Mouse (Mus musculus): ENCODE results near the gene Lpcat1. TPM values are rescaled to one million over a fixed set of nuclear protein-coding genes. Genes with fewer than 3 reads are reported as not detected.

Lpcat1 gene
- polyA plus RNA-seq, 2 experiments: 61.0 to 63.7 TPM

GRCm38 (mm10) chr13:73425035-73425434 lies 42.0 kb upstream of the Lpcat1 start:
- DNase-seq (ENCODE audit: low read depth in 3 of 3, low spot score in 3 of 3) (no peak), ATAC-seq (ENCODE audit: insufficient read depth) (no peak)
- TF ChIP-seq EP300 (IDR thresholded peaks at IDR 0.05; ENCODE audit: low read depth): no peak
- TF ChIP-seq CTCF (IDR thresholded peaks at IDR 0.05; ENCODE audit: low read depth): no peak
- Histone ChIP-seq H3K36me3 (replicated peaks; ENCODE audit: control insufficient read depth, insufficient read depth, low read depth) (no peaks in the 10 kb centered on the region), H3K4me1 (replicated peaks; ENCODE audit: control insufficient read depth in 2 of 2, insufficient read depth in 2 of 2, low read length in 1 of 2) (peaks cover 0 to 5% of the 10 kb centered on the region in 2 experiments; a peak in 2 of 4 replicates), H3K9me3 (ENCODE audit: control insufficient read depth, low read length) (no peaks in the 10 kb centered on the region), H3K27me3 (ENCODE audit: control insufficient read depth, insufficient read depth, low read length) (peaks cover 5% of the 10 kb centered on the region; the same call in 1 of the 2 replicates), H3K27ac (no peak overlapping the region), H3K4me2 (ENCODE audit: low read depth) (no peak overlapping the region), H3K9ac (replicated peaks) (no peak overlapping the region), H3K4me3 (ENCODE audit: insufficient read depth in 1 of 2, low read depth in 2 of 2, low read length in 2 of 2) (no peak overlapping the region)
- 49% methylated on average over 6 of the region's 6 CpGs for WGBS (ENCODE audit: insufficient replicate concordance)

GRCm38 (mm10) chr13:73425839-73426490 lies 41.0 kb upstream of the Lpcat1 start:
- TF ChIP-seq CTCF (IDR thresholded peaks at IDR 0.05; ENCODE audit: low read depth) (peak; percentile 98), EP300 (IDR thresholded peaks at IDR 0.05; ENCODE audit: low read depth) (no peak)
- H3K4me1 ChIP-seq (replicated peaks; ENCODE audit: control insufficient read depth in 2 of 2, insufficient read depth in 2 of 2, low read length in 1 of 2): peaks cover 0 to 5% of the 10 kb centered on the region in 2 experiments; a peak in 2 of 4 replicates
- H3K4me2 ChIP-seq (ENCODE audit: low read depth): no peak overlapping the region
- H3K9ac ChIP-seq (replicated peaks): peak overlapping the region; percentile 36
- peak; percentile 58 for ATAC-seq (ENCODE audit: insufficient read depth)
- H3K9me3 ChIP-seq (ENCODE audit: control insufficient read depth, low read length): no peaks in the 10 kb centered on the region
- DNase-seq (ENCODE audit: low read depth in 3 of 3, low spot score in 3 of 3): peak in 2 of 3 experiments; percentile 41 to 49
- 14% methylated on average over 11 of the region's 11 CpGs for WGBS (ENCODE audit: insufficient replicate concordance)
- no peak overlapping the region for H3K4me3 ChIP-seq (ENCODE audit: insufficient read depth in 1 of 2, low read depth in 2 of 2, low read length in 2 of 2)
- H3K27ac ChIP-seq: peak overlapping the region; percentile 26; the same call in 1 of the 2 replicates
- no peaks in the 10 kb centered on the region for H3K36me3 ChIP-seq (replicated peaks; ENCODE audit: control insufficient read depth, insufficient read depth, low read depth)
- H3K27me3 ChIP-seq (ENCODE audit: control insufficient read depth, insufficient read depth, low read length): no peaks in the 10 kb centered on the region

GRCm38 (mm10) chr13:73426587-73426986 lies 40.4 kb upstream of the Lpcat1 start:
- no peaks in the 10 kb centered on the region for H3K9me3 ChIP-seq (ENCODE audit: control insufficient read depth, low read length)
- H3K9ac ChIP-seq (replicated peaks): no peak overlapping the region; the same call in 1 of the 2 replicates
- no peaks in the 10 kb centered on the region for H3K27me3 ChIP-seq (ENCODE audit: control insufficient read depth, insufficient read depth, low read length)
- no peak for DNase-seq (ENCODE audit: low read depth in 3 of 3, low spot score in 3 of 3)
- H3K4me3 ChIP-seq (ENCODE audit: insufficient read depth in 1 of 2, low read depth in 2 of 2, low read length in 2 of 2): no peak overlapping the region
- no peak for TF ChIP-seq EP300 (IDR thresholded peaks at IDR 0.05; ENCODE audit: low read depth)
- no peak for TF ChIP-seq CTCF (IDR thresholded peaks at IDR 0.05; ENCODE audit: low read depth)
- H3K4me2 ChIP-seq (ENCODE audit: low read depth): no peak overlapping the region
- no peak overlapping the region; the same call in 1 of the 2 replicates for H3K27ac ChIP-seq
- no peak for ATAC-seq (ENCODE audit: insufficient read depth)
- 83% methylated on average over 4 of the region's 4 CpGs for WGBS (ENCODE audit: insufficient replicate concordance)
- H3K36me3 ChIP-seq (replicated peaks; ENCODE audit: control insufficient read depth, insufficient read depth, low read depth): no peaks in the 10 kb centered on the region
- H3K4me1 ChIP-seq (replicated peaks; ENCODE audit: control insufficient read depth in 2 of 2, insufficient read depth in 2 of 2, low read length in 1 of 2): peaks cover 0 to 5% of the 10 kb centered on the region in 2 experiments; a peak in 2 of 4 replicates

- H3K4me1 ChIP-seq (replicated peaks; ENCODE audit: control insufficient read depth in 2 of 2, insufficient read depth in 2 of 2, low read length in 1 of 2): peaks cover 23 to 26% of the 10 kb centered on the region in 2 experiments
- no peak overlapping the region; the same call in 1 of the 2 replicates for H3K9ac ChIP-seq (replicated peaks)
Observed at GRCm38 (mm10) chr13:73429605-73430321, 37.2 kb upstream of the Lpcat1 start.

More at GRCm38 (mm10) chr13:73429605-73430321, 37.2 kb upstream of the Lpcat1 start:
- Histone ChIP-seq H3K27me3 (ENCODE audit: control insufficient read depth, insufficient read depth, low read length) (no peaks in the 10 kb centered on the region), H3K4me2 (ENCODE audit: low read depth) (no peak overlapping the region), H3K36me3 (replicated peaks; ENCODE audit: control insufficient read depth, insufficient read depth, low read depth) (no peaks in the 10 kb centered on the region), H3K27ac (no peak overlapping the region), H3K4me3 (ENCODE audit: insufficient read depth in 1 of 2, low read depth in 2 of 2, low read length in 2 of 2) (no peak overlapping the region), H3K9me3 (ENCODE audit: control insufficient read depth, low read length) (no peaks in the 10 kb centered on the region)
- WGBS (ENCODE audit: insufficient replicate concordance): 74% methylated on average over 6 of the region's 6 CpGs
- no peak for ATAC-seq (ENCODE audit: insufficient read depth)
- DNase-seq (ENCODE audit: low read depth in 3 of 3, low spot score in 3 of 3): no peak
- TF ChIP-seq EP300 (IDR thresholded peaks at IDR 0.05; ENCODE audit: low read depth): no peak
- no peak for TF ChIP-seq CTCF (IDR thresholded peaks at IDR 0.05; ENCODE audit: low read depth)
